Mouse (Mus musculus) intestine, embryonic 15.5 days (tissue): Measurements from ENCODE around the gene Plcb3. TPM values are rescaled to one million over a fixed set of nuclear protein-coding genes. Genes with fewer than 3 reads are reported as not detected.

ENCODE experiments used
- ATAC-seq: fragments of 200-750 bp; cut with Nextera tagmentation; 2 replicates; pipeline ENCODE4 v1.8.0; 2017; ENCODE audit warnings: moderate TSS enrichment, moderate library complexity
- H3K27ac ChIP-seq: fragments of 300-500 bp; sonication (generic); 2 replicates; pipeline ENCODE4 v1.5.1; 2015; ENCODE audit warnings: mild to moderate bottlenecking, inconsistent platforms
- H3K27me3 ChIP-seq: fragments of 300-500 bp; sonication (generic); replicated peaks from 2 replicates; pipeline ENCODE4 v1.6.1; 2015; ENCODE audit warnings: inconsistent platforms
- H3K36me3 ChIP-seq: fragments of 300-500 bp; sonication (generic); 2 replicates; pipeline ENCODE4 v1.6.1; 2015; ENCODE audit warnings: inconsistent platforms
- H3K4me1 ChIP-seq: fragments of 300-500 bp; sonication (generic); replicated peaks from 2 replicates; pipeline ENCODE4 v1.6.1; 2015; ENCODE audit warnings: inconsistent platforms
- H3K4me2 ChIP-seq: fragments of 300-500 bp; sonication (generic); replicated peaks from 2 replicates; pipeline ENCODE4 v1.6.1; 2015; ENCODE audit warnings: mild to moderate bottlenecking, inconsistent platforms
- H3K4me3 ChIP-seq: fragments of 300-500 bp; sonication (generic); replicated peaks from 2 replicates; pipeline ENCODE4 v1.5.1; 2015; ENCODE audit warnings: inconsistent platforms
- H3K9ac ChIP-seq: fragments of 300-500 bp; sonication (generic); 2 replicates; pipeline ENCODE4 v1.6.1; 2015; ENCODE audit warnings: inconsistent platforms
- H3K9me3 ChIP-seq: fragments of 300-500 bp; sonication (generic); 2 replicates; pipeline ENCODE4 v1.6.1; 2016; ENCODE audit warnings: inconsistent platforms
- WGBS: fragments of 180-500 bp; shearing (Covaris S2); methylation state at CpG from one replicate; pipeline ENCODE4 v1.1.7; 2015; 5-methylcytosine and 5-hydroxymethylcytosine counted together
- polyA plus RNA-seq: library from polyadenylated mRNA; unstranded; fragments of >200 nt; fragmentation: Nextera tagmentation; extraction: Ambion mirVana; gene quantifications from 2 replicates; pipeline ENCODE4 v1.2.1, GENCODE M21; 2015

Plcb3 gene
- polyA plus RNA-seq, 1 experiment from 2014 or later = 187 TPM

DNA sequence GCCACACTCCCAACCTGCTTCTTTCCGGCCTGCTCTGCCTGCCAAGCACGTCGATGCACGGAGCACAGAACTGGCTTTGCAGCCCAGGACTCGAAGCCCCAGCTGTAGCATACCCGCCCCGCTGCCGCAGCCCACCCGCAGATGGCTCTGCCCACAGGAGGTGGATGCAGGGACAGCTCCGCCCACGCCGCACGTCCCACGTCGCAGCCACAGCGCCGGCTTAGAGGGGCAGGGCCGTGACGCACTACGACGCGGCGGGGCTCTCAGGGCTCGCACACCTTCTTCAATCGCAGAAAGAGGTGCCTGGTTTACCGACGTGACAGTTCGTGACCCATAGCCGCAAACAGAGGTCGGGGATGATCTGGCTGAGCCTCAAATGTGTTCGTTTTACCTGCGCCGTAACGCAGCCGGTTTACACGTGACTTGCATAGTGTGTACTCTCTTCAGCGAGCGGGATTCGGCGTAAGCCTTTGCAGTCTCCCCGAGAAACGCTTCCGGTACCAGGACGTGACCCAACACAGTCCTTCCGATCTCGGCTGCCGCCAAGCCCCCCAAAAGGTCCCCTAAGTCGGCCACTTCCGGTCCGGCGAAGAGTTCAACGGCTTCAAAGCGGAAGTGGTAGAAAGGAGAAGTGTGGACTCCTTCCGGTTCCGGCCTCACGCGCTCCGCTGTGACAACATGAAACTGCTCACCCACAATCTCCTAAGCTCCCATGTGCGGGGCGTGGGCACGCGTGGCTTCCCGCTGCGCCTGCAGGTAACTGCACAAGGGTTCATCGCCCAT is 66.6 kb downstream of the Plcb3 start, which contains the start of the genes Trmt112 and Prdx5:
Gene Trmt112, plus strand, starts transcription at position 192 of the 783 bp plus-strand sequence.
Gene Prdx5, minus strand, starts transcription at position 600 of the 783 bp plus-strand sequence.
- H3K27me3 ChIP-seq = no peaks in the 10 kb centered on the region
- peak within 1 kb of the TSS; percentile 56 for H3K4me3 ChIP-seq
- under 1% methylated on average over 65 of the region's 65 CpGs for WGBS
- H3K27ac ChIP-seq = peak within 1 kb of the TSS; percentile 99
- ATAC-seq = peak; percentile 93
- peaks cover 20% of the 10 kb centered on the region for H3K4me1 ChIP-seq
- peak within 1 kb of the TSS; percentile 68 for H3K9ac ChIP-seq
- H3K9me3 ChIP-seq = no peaks in the 10 kb centered on the region
- H3K4me2 ChIP-seq = peak within 1 kb of the TSS; percentile 77
- H3K36me3 ChIP-seq = peaks cover 35% of the 10 kb centered on the region

GRCm38 (mm10) chr19:6909021-6909420 is 67.2 kb downstream of the Plcb3 start:
- no peak for ATAC-seq

GRCm38 (mm10) chr19:6907811-6908540 is 68.3 kb downstream of the Plcb3 start:
- Histone ChIP-seq H3K4me1 (peaks cover 20% of the 10 kb centered on the region), H3K9ac (peak overlapping the region; percentile 68), H3K9me3 (no peaks in the 10 kb centered on the region), H3K4me3 (peak overlapping the region; percentile 56), H3K27me3 (no peaks in the 10 kb centered on the region), H3K36me3 (peaks cover 26% of the 10 kb centered on the region), H3K4me2 (peak overlapping the region; percentile 77), H3K27ac (no peak overlapping the region)
- WGBS = 78% methylated on average over 7 of the region's 7 CpGs
- ATAC-seq = no peak

More at GRCm38 (mm10) chr19:6909021-6909420, 67.2 kb downstream of the Plcb3 start:
- Histone ChIP-seq H3K27ac (peak overlapping the region; percentile 99), H3K4me1 (peaks cover 20% of the 10 kb centered on the region), H3K4me3 (peak overlapping the region; percentile 56), H3K27me3 (no peaks in the 10 kb centered on the region), H3K36me3 (peaks cover 35% of the 10 kb centered on the region), H3K9me3 (no peaks in the 10 kb centered on the region), H3K4me2 (peak overlapping the region; percentile 77), H3K9ac (peak overlapping the region; percentile 68)
- 8% methylated on average over 11 of the region's 11 CpGs for WGBS

- ATAC-seq = no peak
- Histone ChIP-seq H3K36me3 (peaks cover 18% of the 10 kb centered on the region), H3K4me3 (no peak overlapping the region), H3K9me3 (no peaks in the 10 kb centered on the region), H3K27me3 (no peaks in the 10 kb centered on the region), H3K9ac (no peak overlapping the region), H3K4me1 (peaks cover 20% of the 10 kb centered on the region), H3K4me2 (no peak overlapping the region), H3K27ac (no peak overlapping the region)
- 91% methylated on average over 8 of the region's 8 CpGs for WGBS
These were observed 69.2 kb downstream of the Plcb3 start for GRCm38 (mm10) chr19:6907094-6907493.

DNA sequence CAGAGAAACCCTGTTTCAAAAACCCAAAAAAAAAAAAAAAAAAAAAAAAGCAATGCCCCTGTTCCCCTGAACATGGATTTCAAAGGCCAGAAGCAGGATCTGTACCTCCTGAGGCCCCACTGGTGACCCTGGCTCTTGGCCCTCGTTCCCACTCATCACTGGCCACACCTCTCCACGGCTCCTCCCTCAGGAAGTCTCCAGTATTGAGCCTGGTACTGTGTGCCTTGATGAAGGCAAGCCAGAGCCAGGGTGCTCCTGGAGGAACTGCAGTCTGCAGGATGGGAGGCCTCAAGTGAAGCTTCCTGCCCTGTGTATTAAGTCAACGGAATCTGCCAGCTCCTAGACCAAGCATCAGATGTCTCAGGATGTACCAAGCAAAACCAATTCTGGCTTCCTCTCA is 70.1 kb downstream of the Plcb3 start:
- Histone ChIP-seq H3K9me3 (no peaks in the 10 kb centered on the region), H3K4me1 (peaks cover 17% of the 10 kb centered on the region), H3K27ac (no peak overlapping the region), H3K9ac (no peak overlapping the region), H3K4me3 (no peak overlapping the region), H3K4me2 (no peak overlapping the region), H3K36me3 (peaks cover 10% of the 10 kb centered on the region), H3K27me3 (no peaks in the 10 kb centered on the region)
- ATAC-seq = no peak
- WGBS = 81% methylated on average over 3 of the region's 3 CpGs

GRCm38 (mm10) chr19:6905498-6906159 is 70.6 kb downstream of the Plcb3 start:
- H3K4me2 ChIP-seq = no peak overlapping the region
- 92% methylated on average over 11 of the region's 11 CpGs for WGBS
- H3K27ac ChIP-seq = no peak overlapping the region
- H3K4me3 ChIP-seq = no peak overlapping the region
- H3K27me3 ChIP-seq = no peaks in the 10 kb centered on the region
- H3K9me3 ChIP-seq = no peaks in the 10 kb centered on the region
- H3K36me3 ChIP-seq = peaks cover 8% of the 10 kb centered on the region
- H3K9ac ChIP-seq = no peak overlapping the region
- no peak for ATAC-seq
- H3K4me1 ChIP-seq = peaks cover 13% of the 10 kb centered on the region

- ATAC-seq = no peak
- WGBS = 72% methylated on average over 2 of the region's 2 CpGs
These were observed 71.4 kb downstream of the Plcb3 start for GRCm38 (mm10) chr19:6904846-6905245.

GRCm38 (mm10) chr19:6903031-6903430 is 73.2 kb downstream of the Plcb3 start:
- Histone ChIP-seq H3K27ac (no peak overlapping the region), H3K36me3 (peaks cover 8% of the 10 kb centered on the region), H3K9me3 (no peaks in the 10 kb centered on the region), H3K27me3 (no peaks in the 10 kb centered on the region), H3K4me3 (no peak overlapping the region), H3K9ac (no peak overlapping the region), H3K4me2 (no peak overlapping the region), H3K4me1 (peaks cover 7% of the 10 kb centered on the region)
- WGBS = 90% methylated on average over 1 of the region's 1 CpGs
- no peak for ATAC-seq

More at GRCm38 (mm10) chr19:6904846-6905245, 71.4 kb downstream of the Plcb3 start:
- Histone ChIP-seq H3K4me2 (no peak overlapping the region), H3K4me3 (no peak overlapping the region), H3K27me3 (no peaks in the 10 kb centered on the region), H3K4me1 (peaks cover 13% of the 10 kb centered on the region), H3K36me3 (peaks cover 8% of the 10 kb centered on the region), H3K9ac (no peak overlapping the region), H3K9me3 (no peaks in the 10 kb centered on the region), H3K27ac (no peak overlapping the region)

Other genes with a start within 250 kb of the Plcb3 start
- 20.8 and 21.0 TPM in 2 replicates for gene Rps6ka4, start 135.8 kb downstream of the Plcb3 start, polyA plus RNA-seq
- 1.4 and 1.5 TPM in 2 replicates for gene Ccdc88b, start 118.3 kb downstream of the Plcb3 start, polyA plus RNA-seq
- 124 TPM in 2 replicates for gene Trmt112, start 66.8 kb downstream of the Plcb3 start, polyA plus RNA-seq
- 184 and 205 TPM in 2 replicates for gene Prdx5, start 66.4 kb downstream of the Plcb3 start, polyA plus RNA-seq
- 32.2 and 37.6 TPM in 2 replicates for gene Esrra, start 54.7 kb downstream of the Plcb3 start, polyA plus RNA-seq
- 1.1 and 1.6 TPM in 2 replicates for gene Catsperz, start 51.1 kb downstream of the Plcb3 start, polyA plus RNA-seq
- 0.29 and 0.40 TPM in 2 replicates for gene Kcnk4, start 42.0 kb downstream of the Plcb3 start, polyA plus RNA-seq
- gene Bad, start 34.6 kb downstream of the Plcb3 start, polyA plus RNA-seq = 70.0 and 72.4 TPM in 2 replicates
- gene Gpr137, start 34.0 kb downstream of the Plcb3 start, polyA plus RNA-seq = 20.4 and 25.5 TPM in 2 replicates
- gene Ppp1r14b, start 1.5 kb downstream of the Plcb3 start, polyA plus RNA-seq = 177 and 188 TPM in 2 replicates
- 154 and 170 TPM in 2 replicates for gene Fkbp2, start 4.0 kb upstream of the Plcb3 start, polyA plus RNA-seq
- gene Vegfb, start 11.2 kb upstream of the Plcb3 start, polyA plus RNA-seq = 44.0 and 46.7 TPM in 2 replicates
- 22.7 and 27.5 TPM in 2 replicates for gene Dnajc4, start 16.1 kb upstream of the Plcb3 start, polyA plus RNA-seq
- 20.6 and 23.5 TPM in 2 replicates for gene Nudt22, start 19.6 kb upstream of the Plcb3 start, polyA plus RNA-seq
- gene Trpt1, start 19.7 kb upstream of the Plcb3 start, polyA plus RNA-seq = 6.9 and 9.0 TPM in 2 replicates
- 9.8 and 10.1 TPM in 2 replicates for gene Fermt3, start 43.0 kb upstream of the Plcb3 start, polyA plus RNA-seq
- 211 and 214 TPM in 2 replicates for gene Stip1, start 63.5 kb upstream of the Plcb3 start, polyA plus RNA-seq
- 11.8 and 11.9 TPM in 2 replicates for gene Macrod1, start 80.3 kb upstream of the Plcb3 start, polyA plus RNA-seq
- gene Flrt1, start 129.3 kb upstream of the Plcb3 start, polyA plus RNA-seq = 1.8 and 2.1 TPM in 2 replicates
- gene Otub1, start 229.8 kb upstream of the Plcb3 start, polyA plus RNA-seq = 166 and 172 TPM in 2 replicates
- gene Cox8a, start 241.1 kb upstream of the Plcb3 start, polyA plus RNA-seq = 1,343 and 1,351 TPM in 2 replicates